Mouse (Mus musculus): Measurements from ENCODE around the gene Slc7a3. TPM values are rescaled to one million over a fixed set of nuclear protein-coding genes. Genes with fewer than 3 reads are reported as not detected.

The Slc7a3 gene
- 1 to 10 TPM in 1 of 2 experiments, under 1 TPM in 1; 0.74 to 1.7 TPM for total RNA-seq (2023)

GRCm38 (mm10) chrX:101085920-101086319, at the start of gene Slc7a3:
Slc7a3 (minus strand) TSS chrX:101086020.

GRCm38 (mm10) chrX:101059541-101059940, 26.3 kb downstream of the Slc7a3 start, which contains the start of gene Tex11:
Tex11 (minus strand) TSS chrX:101059667.

Other genes starting within 250 kb of the Slc7a3 start
- gene Tex11, start 26.4 kb downstream of the Slc7a3 start, total RNA-seq (2023) = not detected
- gene Snx12, start 136.5 kb upstream of the Slc7a3 start, total RNA-seq (2023) = 10 to 100 TPM; 40.6 to 54.6 TPM
- gene Foxo4, start 168.5 kb upstream of the Slc7a3 start, total RNA-seq (2023) = 10 to 100 TPM; 39.6 to 44.0 TPM
- 10 to 100 TPM; 39.0 to 56.2 TPM for gene Gm614, start 178.0 kb upstream of the Slc7a3 start, total RNA-seq (2023)
- gene Il2rg, start 182.2 kb upstream of the Slc7a3 start, total RNA-seq (2023) = 100 to 1,000 TPM; 640 to 661 TPM
- gene Gm20489, start 183.0 kb upstream of the Slc7a3 start, total RNA-seq (2023) = not detected
- gene Med12, start 188.0 kb upstream of the Slc7a3 start, total RNA-seq (2023) = 100 to 1,000 TPM; 149 to 165 TPM
- 1 to 10 TPM; 1.6 to 2.7 TPM for gene Nlgn3, start 213.1 kb upstream of the Slc7a3 start, total RNA-seq (2023)